Mouse (Mus musculus): ENCODE data around the gene Ramp1.

GRCm38 (mm10) chr1:91144813-91145212, 34.8 kb upstream of the Ramp1 start, which contains the start of gene Rbm44:
- no peak for TF ChIP-seq POLR2A (IDR thresholded peaks at IDR 0.05; ENCODE audit: low read depth, low read length)
- TF ChIP-seq CTCF (IDR thresholded peaks at IDR 0.05; ENCODE audit: extremely low read depth, insufficient read length, insufficient replicate concordance, low read depth, low read length): no peak

Measured in small intestine, adult 2 months (tissue).